Mouse (Mus musculus): ENCODE results near the gene Lum. TPM values are rescaled to one million over a fixed set of nuclear protein-coding genes. Genes with fewer than 3 reads are reported as not detected.

The Lum gene
- total and polyA plus RNA-seq, 2 experiments from 2014 or later: 71.6 to 87.0 TPM

GRCm38 (mm10) chr10:97547740-97548139 lies 17.2 kb upstream of the Lum start:
- no peak overlapping the region for H3K27ac ChIP-seq (ENCODE audit: low read depth)

DNA sequence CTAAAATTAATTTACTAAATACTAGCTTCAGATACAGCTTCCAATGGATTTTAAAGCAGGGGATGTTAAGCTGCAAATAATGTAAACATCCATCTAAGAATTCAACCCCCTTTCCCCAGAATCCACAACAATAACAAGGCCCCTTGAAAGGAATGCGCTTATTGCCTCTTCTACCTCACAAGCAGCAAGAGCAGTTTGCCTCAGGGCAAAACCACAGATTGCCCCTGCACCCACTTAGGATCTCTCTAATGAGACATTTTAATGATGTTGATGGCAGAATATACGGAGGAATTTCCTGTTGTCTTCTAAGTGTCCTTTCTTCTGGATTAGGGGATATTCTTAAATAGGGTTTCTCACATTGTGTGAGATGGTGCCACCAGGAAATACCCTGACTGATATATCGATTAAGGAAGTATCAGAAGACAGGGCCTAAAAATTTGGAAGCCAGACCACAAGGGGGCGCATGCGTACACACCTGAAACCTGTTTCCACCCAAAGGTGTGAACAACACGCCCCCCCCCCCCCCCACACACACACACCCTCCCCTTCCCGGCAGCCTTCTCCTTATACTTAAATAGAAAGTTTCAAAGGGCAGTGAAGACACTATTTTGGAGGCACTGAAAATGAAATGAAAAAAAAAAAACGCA lies 2.7 kb downstream of the Lum start:
- Histone ChIP-seq H3K9me3 (replicated peaks; ENCODE audit: control insufficient read depth, low read length) (no peaks in the 10 kb centered on the region), H3K4me3 (ENCODE audit: low read depth, low read length) (no peak overlapping the region), H3K36me3 (replicated peaks; ENCODE audit: control insufficient read depth, insufficient read depth, low read length) (no peaks in the 10 kb centered on the region), H3K27ac (ENCODE audit: low read depth) (no peak overlapping the region), H3K4me1 (ENCODE audit: control insufficient read depth, insufficient read depth) (no peaks in the 10 kb centered on the region), H3K4me2 (ENCODE audit: low read depth, low read length) (0 out of 2 replicates have a peak overlapping the region, but pooled peaks have one; percentile 12), H3K27me3 (ENCODE audit: control insufficient read depth, insufficient read depth, low read length) (no peaks in the 10 kb centered on the region), H3K9ac (replicated peaks; ENCODE audit: low read depth, low read length) (no peak overlapping the region)
- no peak for ATAC-seq (ENCODE audit: insufficient read depth, low read depth)
- no peak for DNase-seq (ENCODE audit: low spot score)
- TF ChIP-seq EP300 (IDR thresholded peaks at IDR 0.05; ENCODE audit: low read depth) (no peak), CTCF (IDR thresholded peaks at IDR 0.05; ENCODE audit: low read depth) (no peak)
- 64% methylated on average over 8 of the region's 8 CpGs for WGBS

More at GRCm38 (mm10) chr10:97547740-97548139, 17.2 kb upstream of the Lum start:
- Histone ChIP-seq H3K36me3 (replicated peaks; ENCODE audit: control insufficient read depth, insufficient read depth, low read length) (no peaks in the 10 kb centered on the region), H3K9me3 (replicated peaks; ENCODE audit: control insufficient read depth, low read length) (no peaks in the 10 kb centered on the region), H3K4me2 (ENCODE audit: low read depth, low read length) (no peak overlapping the region), H3K9ac (replicated peaks; ENCODE audit: low read depth, low read length) (no peak overlapping the region), H3K4me1 (ENCODE audit: control insufficient read depth, insufficient read depth) (no peaks in the 10 kb centered on the region), H3K4me3 (ENCODE audit: low read depth, low read length) (no peak overlapping the region), H3K27me3 (ENCODE audit: control insufficient read depth, insufficient read depth, low read length) (no peaks in the 10 kb centered on the region)
- WGBS: 66% methylated on average over 1 of the region's 1 CpGs
- DNase-seq (ENCODE audit: low spot score) (no peak), ATAC-seq (ENCODE audit: insufficient read depth, low read depth) (no peak)
- TF ChIP-seq CTCF (IDR thresholded peaks at IDR 0.05; ENCODE audit: low read depth) (no peak), EP300 (IDR thresholded peaks at IDR 0.05; ENCODE audit: low read depth) (no peak)

GRCm38 (mm10) chr10:97582543-97583231 lies 17.8 kb downstream of the Lum start:
- DNase-seq (ENCODE audit: low spot score) (no peak), ATAC-seq (ENCODE audit: insufficient read depth, low read depth) (no peak)
- no peak overlapping the region for H3K4me2 ChIP-seq (ENCODE audit: low read depth, low read length)
- peaks cover 7% of the 10 kb centered on the region for H3K4me1 ChIP-seq (ENCODE audit: control insufficient read depth, insufficient read depth)
- H3K4me3 ChIP-seq (ENCODE audit: low read depth, low read length): no peak overlapping the region
- TF ChIP-seq CTCF (IDR thresholded peaks at IDR 0.05; ENCODE audit: low read depth) (no peak), EP300 (IDR thresholded peaks at IDR 0.05; ENCODE audit: low read depth) (no peak)
- no peak overlapping the region for H3K9ac ChIP-seq (replicated peaks; ENCODE audit: low read depth, low read length)
- H3K27me3 ChIP-seq (ENCODE audit: control insufficient read depth, insufficient read depth, low read length): no peaks in the 10 kb centered on the region
- no peaks in the 10 kb centered on the region for H3K9me3 ChIP-seq (replicated peaks; ENCODE audit: control insufficient read depth, low read length)
- H3K27ac ChIP-seq (ENCODE audit: low read depth): no peak overlapping the region
- WGBS: 75% methylated on average over 4 of the region's 4 CpGs
- no peaks in the 10 kb centered on the region for H3K36me3 ChIP-seq (replicated peaks; ENCODE audit: control insufficient read depth, insufficient read depth, low read length)

- no peak for ATAC-seq (ENCODE audit: insufficient read depth, low read depth)
- Histone ChIP-seq H3K27ac (ENCODE audit: low read depth) (no peak overlapping the region), H3K9ac (replicated peaks; ENCODE audit: low read depth, low read length) (no peak overlapping the region), H3K4me1 (ENCODE audit: control insufficient read depth, insufficient read depth) (peaks cover 7% of the 10 kb centered on the region), H3K36me3 (replicated peaks; ENCODE audit: control insufficient read depth, insufficient read depth, low read length) (no peaks in the 10 kb centered on the region), H3K9me3 (replicated peaks; ENCODE audit: control insufficient read depth, low read length) (no peaks in the 10 kb centered on the region), H3K27me3 (ENCODE audit: control insufficient read depth, insufficient read depth, low read length) (no peaks in the 10 kb centered on the region), H3K4me3 (ENCODE audit: low read depth, low read length) (no peak overlapping the region), H3K4me2 (ENCODE audit: low read depth, low read length) (no peak overlapping the region)
- DNase-seq (ENCODE audit: low spot score): no peak
- 12% methylated on average over 3 of the region's 3 CpGs for WGBS
- no peak for TF ChIP-seq CTCF (IDR thresholded peaks at IDR 0.05; ENCODE audit: low read depth)
- TF ChIP-seq EP300 (IDR thresholded peaks at IDR 0.05; ENCODE audit: low read depth): no peak
These were observed 19.2 kb downstream of the Lum start for GRCm38 (mm10) chr10:97584176-97584575.

GRCm38 (mm10) chr10:97587159-97587558 lies 22.2 kb downstream of the Lum start:
- no peaks in the 10 kb centered on the region for H3K27me3 ChIP-seq (ENCODE audit: control insufficient read depth, insufficient read depth, low read length)
- peaks cover 7% of the 10 kb centered on the region for H3K4me1 ChIP-seq (ENCODE audit: control insufficient read depth, insufficient read depth)
- WGBS: 65% methylated on average over 5 of the region's 5 CpGs
- no peak for TF ChIP-seq CTCF (IDR thresholded peaks at IDR 0.05; ENCODE audit: low read depth)
- no peak for TF ChIP-seq EP300 (IDR thresholded peaks at IDR 0.05; ENCODE audit: low read depth)
- DNase-seq (ENCODE audit: low spot score): peak; percentile 26
- H3K4me2 ChIP-seq (ENCODE audit: low read depth, low read length): no peak overlapping the region
- no peaks in the 10 kb centered on the region for H3K9me3 ChIP-seq (replicated peaks; ENCODE audit: control insufficient read depth, low read length)
- no peak overlapping the region for H3K4me3 ChIP-seq (ENCODE audit: low read depth, low read length)
- no peak overlapping the region for H3K9ac ChIP-seq (replicated peaks; ENCODE audit: low read depth, low read length)
- ATAC-seq (ENCODE audit: insufficient read depth, low read depth): no peak
- H3K27ac ChIP-seq (ENCODE audit: low read depth): peak overlapping the region; percentile 43; the same call in 1 of the 2 replicates
- H3K36me3 ChIP-seq (replicated peaks; ENCODE audit: control insufficient read depth, insufficient read depth, low read length): no peaks in the 10 kb centered on the region
